Mouse (Mus musculus) heart, postnatal 0 days (tissue): ENCODE measurements around the gene Gphn.

Experiments
- CTCF ChIP-seq: IDR thresholded peaks from 2 replicates; pipeline ENCODE4 v1.5.1; 2016; ENCODE audit warnings: antibody characterized with exemption, control low read depth, low read depth
- EP300 ChIP-seq: IDR thresholded peaks from 2 replicates; pipeline ENCODE4 v1.6.1; 2016; ENCODE audit warnings: antibody characterized with exemption, low read depth

DNA sequence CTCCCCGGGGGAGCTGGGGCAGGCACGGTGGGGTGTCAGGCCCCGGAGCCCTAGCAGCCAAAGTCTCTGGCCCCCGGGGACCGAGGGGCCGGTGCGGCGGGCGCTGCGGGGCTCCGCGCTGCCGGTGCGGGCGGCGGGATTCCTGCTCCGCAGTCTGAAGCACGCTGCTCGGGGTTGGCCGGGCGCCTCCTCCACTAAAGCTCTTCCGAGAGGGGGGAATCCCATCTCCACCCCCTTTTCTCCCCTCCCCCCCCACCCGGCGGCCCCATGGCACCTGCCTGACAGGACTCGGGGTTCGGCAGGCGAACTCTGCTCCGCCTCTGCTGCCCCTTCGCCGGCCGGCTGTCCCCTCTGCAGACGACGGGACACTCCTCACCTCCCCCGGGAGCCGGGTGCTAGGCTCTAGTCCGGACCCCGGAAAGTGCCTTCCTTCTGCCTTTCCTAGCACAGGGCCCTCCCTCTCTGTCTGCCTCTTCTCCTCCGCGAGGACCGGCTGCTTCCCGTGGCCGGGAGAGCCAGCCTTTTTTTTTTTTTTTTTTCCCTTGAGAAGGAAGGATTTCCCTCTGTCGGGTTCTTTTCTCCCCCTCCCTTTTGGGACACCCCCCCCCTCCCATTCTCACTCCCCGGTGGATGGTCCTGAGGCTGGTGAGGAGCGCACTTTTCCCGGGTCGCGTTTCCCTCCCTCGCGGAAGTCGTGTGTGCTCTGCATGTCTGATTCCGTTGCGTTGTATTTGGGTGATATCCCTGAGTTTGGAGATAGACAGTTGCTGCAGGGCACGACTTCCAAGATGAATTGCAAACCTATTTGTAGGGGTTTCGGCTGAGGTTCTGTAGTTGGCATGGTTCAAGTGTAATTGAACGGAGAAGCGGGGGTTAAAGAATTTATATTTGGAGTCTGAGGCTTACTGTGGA, 1.1 kb downstream of the Gphn start:
- no peak for TF ChIP-seq CTCF
- TF ChIP-seq EP300, result no peak
